Mouse (Mus musculus) embryonic facial prominence, embryonic 10.5 days (tissue): ENCODE measurements around the gene Adat1. TPM values are rescaled to one million over a fixed set of nuclear protein-coding genes. Genes with fewer than 3 reads are reported as not detected.
A peak's percentile ranks its signal among the peaks of the same experiment; 100 is the strongest.
"Not testable (repeated sequence)": the region's sequence is repeated elsewhere in the genome, so short reads cannot be mapped to it uniquely, and the experiment has no call there.

Experiments used
- DNase-seq: peaks from one replicate; pipeline ENCODE4 v3.0.0-alpha.2; 2017; ENCODE audit warnings: low spot score
- H3K27ac ChIP-seq: fragments of 300-500 bp; sonication (generic); replicated peaks from 2 replicates; pipeline ENCODE4 v1.5.1; 2016; ENCODE audit warnings: mild to moderate bottlenecking
- H3K27me3 ChIP-seq: fragments of 300-500 bp; sonication (generic); replicated peaks from 2 replicates; pipeline ENCODE4 v1.6.1; 2016; ENCODE audit warnings: low read depth, mild to moderate bottlenecking; ENCODE audit not compliant: poor library complexity, severe bottlenecking
- H3K36me3 ChIP-seq: fragments of 300-500 bp; sonication (generic); replicated peaks from 2 replicates; pipeline ENCODE4 v1.6.1; 2016; ENCODE audit warnings: mild to moderate bottlenecking, moderate library complexity
- H3K4me1 ChIP-seq: fragments of 300-500 bp; sonication (generic); 2 replicates; pipeline ENCODE4 v1.6.1; 2016
- H3K4me3 ChIP-seq: fragments of 300-500 bp; sonication (generic); 2 replicates; pipeline ENCODE4 v1.5.1; 2016; ENCODE audit warnings: mild to moderate bottlenecking, moderate library complexity
- H3K9me3 ChIP-seq: fragments of 300-500 bp; sonication (generic); 2 replicates; pipeline ENCODE4 v1.6.1; 2016; ENCODE audit warnings: mild to moderate bottlenecking
- WGBS: fragments of 180-500 bp; shearing (Covaris S2); methylation state at CpG from one replicate; pipeline ENCODE4 v1.1.7; 2016; 5-methylcytosine and 5-hydroxymethylcytosine counted together
- polyA plus RNA-seq: library from polyadenylated mRNA; unstranded; fragments of >200 nt; fragmentation: Nextera tagmentation; extraction: Ambion mirVana; gene quantifications from 2 replicates; pipeline ENCODE4 v1.2.1, GENCODE M21; 2016

Adat1 gene
- polyA plus RNA-seq, 1 experiment from 2014 or later, result 15.7 TPM

GRCm38 (mm10) chr8:111950846-111951245 lies 41.3 kb downstream of the Adat1 start:
- Histone ChIP-seq H3K9me3 (no peaks in the 10 kb centered on the region), H3K27ac (no peak overlapping the region), H3K4me1 (no peaks in the 10 kb centered on the region), H3K4me3 (no peak overlapping the region), H3K27me3 (no peaks in the 10 kb centered on the region), H3K36me3 (peaks cover 92% of the 10 kb centered on the region)
- 92% methylated on average over 3 of the region's 3 CpGs for WGBS
- no peak for DNase-seq

- Histone ChIP-seq H3K36me3 (peaks cover 92% of the 10 kb centered on the region), H3K9me3 (no peaks in the 10 kb centered on the region), H3K4me3 (no peak overlapping the region), H3K27me3 (no peaks in the 10 kb centered on the region), H3K4me1 (no peaks in the 10 kb centered on the region), H3K27ac (no peak overlapping the region)
- 93% methylated on average over 8 of the region's 8 CpGs for WGBS
- DNase-seq, result no peak
Measured at GRCm38 (mm10) chr8:111947954-111948353, 44.1 kb downstream of the Adat1 start.

- no peak for DNase-seq
- Histone ChIP-seq H3K9me3 (no peaks in the 10 kb centered on the region), H3K4me1 (peaks cover 1% of the 10 kb centered on the region), H3K27ac (no peak overlapping the region), H3K36me3 (peaks cover 97% of the 10 kb centered on the region), H3K27me3 (no peaks in the 10 kb centered on the region), H3K4me3 (no peak overlapping the region)
- 90% methylated on average over 2 of the region's 2 CpGs for WGBS
Measured at GRCm38 (mm10) chr8:111947144-111947543, 45.0 kb downstream of the Adat1 start.

GRCm38 (mm10) chr8:111943544-111943943 lies 48.6 kb downstream of the Adat1 start:
- Histone ChIP-seq H3K27me3 (no peaks in the 10 kb centered on the region), H3K4me1 (peaks cover 20% of the 10 kb centered on the region), H3K36me3 (peaks cover 67% of the 10 kb centered on the region), H3K27ac (no peak overlapping the region), H3K4me3 (no peak overlapping the region), H3K9me3 (no peaks in the 10 kb centered on the region)
- WGBS, result 85% methylated on average over 2 of the region's 2 CpGs
- no peak for DNase-seq

- H3K27ac ChIP-seq, result peak overlapping the region; percentile 90
- H3K4me3 ChIP-seq, result peak overlapping the region; percentile 100
- under 1% methylated on average over 23 of the region's 23 CpGs for WGBS
- peak; percentile 72 for DNase-seq
- H3K27me3 ChIP-seq, result no peaks in the 10 kb centered on the region
- peaks cover 20% of the 10 kb centered on the region for H3K4me1 ChIP-seq
- peaks cover 43% of the 10 kb centered on the region for H3K36me3 ChIP-seq
- no peaks in the 10 kb centered on the region for H3K9me3 ChIP-seq
Measured at GRCm38 (mm10) chr8:111941101-111941454, 51.0 kb downstream of the Adat1 start.

- no peaks in the 10 kb centered on the region for H3K9me3 ChIP-seq
- H3K27me3 ChIP-seq, result no peaks in the 10 kb centered on the region
- under 1% methylated on average over 65 of the region's 65 CpGs for WGBS
- H3K27ac ChIP-seq, result peak within 1 kb of the TSS; percentile 90
- DNase-seq, result peak; percentile 98
- H3K36me3 ChIP-seq, result peaks cover 37% of the 10 kb centered on the region
- peak within 1 kb of the TSS; percentile 100 for H3K4me3 ChIP-seq
- H3K4me1 ChIP-seq, result peaks cover 20% of the 10 kb centered on the region
Measured at GRCm38 (mm10) chr8:111940171-111941100, 51.7 kb downstream of the Adat1 start, which contains the start of gene Gabarapl2. Gene Gabarapl2, plus strand, starts transcription at chr8:111940703.

- peak overlapping the region; percentile 100 for H3K4me3 ChIP-seq
- peak; percentile 27 for DNase-seq
- no peaks in the 10 kb centered on the region for H3K9me3 ChIP-seq
- H3K4me1 ChIP-seq, result peaks cover 20% of the 10 kb centered on the region
- no peaks in the 10 kb centered on the region for H3K27me3 ChIP-seq
- 11% methylated on average over 10 of the region's 10 CpGs for WGBS
- peaks cover 29% of the 10 kb centered on the region for H3K36me3 ChIP-seq
- H3K27ac ChIP-seq, result peak overlapping the region; percentile 90; the same call in 1 of the 2 replicates
Measured at GRCm38 (mm10) chr8:111939516-111940142, 52.5 kb downstream of the Adat1 start.

GRCm38 (mm10) chr8:111938076-111938985 lies 53.8 kb downstream of the Adat1 start:
- Histone ChIP-seq H3K36me3 (peaks cover 16% of the 10 kb centered on the region), H3K4me1 (peaks cover 29% of the 10 kb centered on the region)
- H3K27ac ChIP-seq, H3K9me3 ChIP-seq, H3K4me3 ChIP-seq, DNase-seq, H3K27me3 ChIP-seq: not testable (repeated sequence)
- 87% methylated on average over 9 of the region's 9 CpGs for WGBS

GRCm38 (mm10) chr8:111937184-111937583 lies 54.9 kb downstream of the Adat1 start:
- Histone ChIP-seq H3K9me3 (no peaks in the 10 kb centered on the region), H3K4me3 (no peak overlapping the region), H3K4me1 (peaks cover 39% of the 10 kb centered on the region), H3K27ac (no peak overlapping the region), H3K27me3 (no peaks in the 10 kb centered on the region), H3K36me3 (peaks cover 4% of the 10 kb centered on the region)
- DNase-seq, result no peak
- WGBS, result 80% methylated on average over 3 of the region's 3 CpGs

- Histone ChIP-seq H3K36me3 (no peaks in the 10 kb centered on the region; the same call in 1 of the 2 replicates), H3K27ac (no peak overlapping the region), H3K27me3 (no peaks in the 10 kb centered on the region), H3K9me3 (no peaks in the 10 kb centered on the region), H3K4me3 (0 out of 2 replicates have a peak overlapping the region, but pooled peaks have one; percentile 86), H3K4me1 (peaks cover 29% of the 10 kb centered on the region)
- WGBS, result 83% methylated on average over 2 of the region's 2 CpGs
- no peak for DNase-seq
Measured at GRCm38 (mm10) chr8:111934201-111934600, 57.9 kb downstream of the Adat1 start.

GRCm38 (mm10) chr8:111933348-111934076 lies 58.6 kb downstream of the Adat1 start, which contains the start of gene Tmem231:
Gene Tmem231, minus strand, starts transcription at chr8:111933881.
- DNase-seq, result peak; percentile 95
- H3K4me1 ChIP-seq, result peaks cover 29% of the 10 kb centered on the region
- under 1% methylated on average over 53 of the region's 53 CpGs for WGBS
- H3K27me3 ChIP-seq, result no peaks in the 10 kb centered on the region
- H3K4me3 ChIP-seq, result peak within 1 kb of the TSS; percentile 86
- H3K27ac ChIP-seq, result peak within 1 kb of the TSS; percentile 94
- H3K9me3 ChIP-seq, result no peaks in the 10 kb centered on the region
- H3K36me3 ChIP-seq, result no peaks in the 10 kb centered on the region; the same call in 1 of the 2 replicates
